Mouse (Mus musculus) embryo, embryonic 11 days (tissue): ENCODE measurements at regions not wholly inside any gene's neighbourhood (a gene's known extent, or its start where the extent isn't known, plus 50 kb on each side); places are given as distances from the start of the nearest gene placed in this dataset.
A peak's percentile ranks its signal among the peaks of the same experiment; 100 is the strongest.

Experiments used
- DNase-seq: peaks from one replicate; pipeline ENCODE4 v3.0.0-alpha.2; 2015

- DNase-seq = no peak
These were observed 60.5 kb downstream of the Sec61b start for GRCm38 (mm10) chr4:47534959-47535358.

GRCm38 (mm10) chr4:47567694-47568093 is 93.2 kb downstream of the Sec61b start:
- DNase-seq = no peak

GRCm38 (mm10) chr4:47570846-47571245 is 96.4 kb downstream of the Sec61b start:
- no peak for DNase-seq

GRCm38 (mm10) chr4:47576011-47576410 is 101.6 kb downstream of the Sec61b start:
- no peak for DNase-seq

- DNase-seq = no peak
These were observed 103.0 kb downstream of the Sec61b start for GRCm38 (mm10) chr4:47577490-47577889.

GRCm38 (mm10) chr4:47578637-47579036 is 104.2 kb downstream of the Sec61b start:
- no peak for DNase-seq

GRCm38 (mm10) chr4:47580556-47580955 is 106.1 kb downstream of the Sec61b start:
- DNase-seq = no peak

- DNase-seq = no peak
These were observed 112.8 kb downstream of the Sec61b start for GRCm38 (mm10) chr4:47587256-47587655.

- no peak for DNase-seq
These were observed 118.0 kb downstream of the Sec61b start for GRCm38 (mm10) chr4:47592271-47592986.

GRCm38 (mm10) chr4:47593155-47593554 is 118.7 kb downstream of the Sec61b start:
- no peak for DNase-seq

- no peak for DNase-seq
These were observed 119.7 kb downstream of the Sec61b start for GRCm38 (mm10) chr4:47594171-47594570.

- no peak for DNase-seq
These were observed 121.4 kb downstream of the Sec61b start for GRCm38 (mm10) chr4:47595841-47596240.

GRCm38 (mm10) chr4:47597586-47597985 is 123.1 kb downstream of the Sec61b start:
- DNase-seq = no peak

- peak; percentile 32 for DNase-seq
These were observed 123.8 kb downstream of the Sec61b start for GRCm38 (mm10) chr4:47598216-47598615.

GRCm38 (mm10) chr4:47601301-47602070 is 127.0 kb downstream of the Sec61b start:
- no peak for DNase-seq

- DNase-seq = peak; percentile 20
These were observed 128.9 kb downstream of the Sec61b start for GRCm38 (mm10) chr4:47603378-47603777.

GRCm38 (mm10) chr4:47603847-47604397 is 129.5 kb downstream of the Sec61b start:
- peak; percentile 20 for DNase-seq

GRCm38 (mm10) chr4:47605676-47606075 is 131.2 kb downstream of the Sec61b start:
- no peak for DNase-seq

GRCm38 (mm10) chr4:47608673-47609072 is 134.2 kb downstream of the Sec61b start:
- DNase-seq = no peak

- no peak for DNase-seq
These were observed 136.5 kb downstream of the Sec61b start for GRCm38 (mm10) chr4:47610913-47611312.

GRCm38 (mm10) chr4:47616525-47616924 is 142.1 kb downstream of the Sec61b start:
- DNase-seq = no peak

GRCm38 (mm10) chr4:47620700-47621099 is 146.2 kb downstream of the Sec61b start:
- no peak for DNase-seq

- DNase-seq = no peak
These were observed 148.6 kb downstream of the Sec61b start for GRCm38 (mm10) chr4:47622851-47623743.
